Mouse (Mus musculus) kidney, adult 2 months (tissue): ENCODE results near the gene Bpifa6. TPM values are rescaled to one million over a fixed set of nuclear protein-coding genes. Genes with fewer than 3 reads are reported as not detected.
"Not testable (repeated sequence)": the region's sequence is repeated elsewhere in the genome, so short reads cannot be mapped to it uniquely, and the experiment has no call there.

Experiments
- DNase-seq: peaks from one replicate; pipeline ENCODE4 v3.0.0; 2021
- H3K27ac ChIP-seq: fragments of 200-500 bp; 2 replicates; pipeline ENCODE4 v1.5.1; 2012; ENCODE audit warnings: low read depth, low read length, control low read depth, inconsistent platforms; ENCODE audit not compliant: insufficient read depth
- H3K27me3 ChIP-seq: fragments of 200-500 bp; replicated peaks from 2 replicates; pipeline ENCODE4 v1.6.1; 2012; ENCODE audit warnings: mild to moderate bottlenecking, moderate library complexity, low read length, inconsistent platforms; ENCODE audit not compliant: control insufficient read depth, insufficient read depth
- H3K36me3 ChIP-seq: fragments of 200-500 bp; 2 replicates; pipeline ENCODE4 v1.6.1; 2012; ENCODE audit warnings: mild to moderate bottlenecking, moderate library complexity, low read length, inconsistent platforms; ENCODE audit not compliant: control insufficient read depth, insufficient read depth
- H3K4me1 ChIP-seq: fragments of 200-500 bp; 2 replicates; pipeline ENCODE4 v1.6.1; 2011; ENCODE audit warnings: low read length; ENCODE audit not compliant: control insufficient read depth, insufficient read depth
- H3K4me3 ChIP-seq: fragments of 200-500 bp; 2 replicates; pipeline ENCODE4 v1.5.1; 2011; ENCODE audit warnings: mild to moderate bottlenecking, low read depth, low read length, control low read depth; ENCODE audit not compliant: insufficient read depth
- CTCF ChIP-seq: fragments of 200-500 bp; conservative IDR thresholded peaks from 2 replicates; pipeline ENCODE4 v1.5.1; 2011; ENCODE audit warnings: low read depth, mild to moderate bottlenecking, control low read depth, low read length, moderate library complexity, mixed read lengths; ENCODE audit not compliant: insufficient read depth, insufficient read length
- POLR2A ChIP-seq: fragments of 200-500 bp; IDR thresholded peaks from one replicate; pipeline ENCODE4 v1.6.1; 2011; ENCODE audit warnings: low read depth, low read length, control low read depth
- WGBS: fragments of 180-500 bp; shearing (Covaris S2); methylation state at CpG from one replicate; pipeline ENCODE4 v1.1.7; 2018; 5-methylcytosine and 5-hydroxymethylcytosine counted together
- polyA plus RNA-seq: library from polyadenylated mRNA; depleted of rRNA; stranded (reverse); fragments of >200 nt; gene quantifications from 2 replicates; pipeline ENCODE4 v1.2.3, GENCODE M21; 2012

Gene Bpifa6
- polyA plus RNA-seq, 1 experiment, result not detected

DNA sequence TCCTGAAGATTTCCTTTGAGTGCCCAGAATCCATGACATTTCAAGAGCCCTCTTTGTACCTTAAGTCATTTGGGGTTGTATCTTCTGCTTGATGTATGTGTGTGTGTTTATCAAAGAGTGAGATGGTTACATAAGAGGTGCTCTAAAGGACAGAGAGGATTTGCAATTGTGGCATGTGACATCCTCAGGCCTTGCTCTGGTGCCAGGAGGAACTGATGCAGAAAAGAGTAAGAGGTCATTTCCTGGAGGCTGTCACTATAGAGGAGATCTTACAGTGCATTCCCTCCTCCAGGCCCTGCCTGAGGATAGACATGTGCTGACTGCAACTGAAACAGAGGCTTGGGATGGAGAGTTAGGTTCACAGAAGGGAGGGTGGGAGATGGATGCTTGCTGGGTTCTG is 26.3 kb downstream of the Bpifa6 start:
- Histone ChIP-seq H3K4me3 (no peak overlapping the region), H3K4me1 (no peaks in the 10 kb centered on the region), H3K27me3 (no peaks in the 10 kb centered on the region), H3K27ac (no peak overlapping the region), H3K36me3 (no peaks in the 10 kb centered on the region)
- peak; percentile 2 for DNase-seq
- no peak for TF ChIP-seq CTCF
- no peak for TF ChIP-seq POLR2A

DNA sequence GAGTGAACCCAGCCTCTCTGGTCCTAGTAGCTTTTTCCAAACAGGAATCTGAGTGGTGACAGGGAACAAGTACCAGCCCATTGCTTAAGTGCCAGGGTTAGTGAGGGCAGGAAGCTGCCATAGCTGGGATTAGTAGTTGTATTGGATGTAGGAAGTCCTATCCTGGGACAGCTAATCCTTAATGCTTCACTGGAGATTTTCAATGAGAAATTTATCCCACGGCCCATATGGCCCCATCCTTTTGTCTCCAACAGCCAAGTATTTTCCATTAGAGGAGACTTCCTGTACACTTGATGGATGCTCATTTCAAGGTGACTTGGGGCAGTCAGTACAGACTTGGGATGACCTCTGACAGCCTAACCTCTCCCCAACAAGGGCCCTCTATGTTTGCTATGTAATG is 29.7 kb downstream of the Bpifa6 start:
- Histone ChIP-seq H3K36me3 (no peaks in the 10 kb centered on the region), H3K4me1 (no peaks in the 10 kb centered on the region), H3K4me3 (no peak overlapping the region), H3K27me3 (no peaks in the 10 kb centered on the region), H3K27ac (no peak overlapping the region)
- TF ChIP-seq CTCF (no peak), POLR2A (no peak)
- WGBS, result 53% methylated on average over 1 of the region's 1 CpGs
- no peak for DNase-seq

DNA sequence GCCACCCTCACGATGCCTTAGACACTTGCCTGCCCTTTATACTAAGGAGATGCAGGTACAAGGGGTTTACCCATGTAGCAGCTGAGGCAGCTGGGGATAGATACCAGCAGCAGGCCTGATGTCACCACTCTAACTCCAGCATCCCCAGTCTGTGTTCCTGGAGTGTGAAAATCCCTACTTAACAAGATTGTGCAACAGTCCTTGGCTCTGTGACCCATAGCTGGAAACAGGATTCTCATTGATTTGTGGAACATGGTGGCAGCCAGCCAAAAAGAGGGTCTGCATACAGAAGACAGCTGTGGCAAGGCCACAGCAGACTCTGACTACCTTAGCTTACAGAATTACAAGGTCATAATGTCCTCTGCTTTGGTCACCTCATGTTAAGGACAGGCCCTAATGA is 30.3 kb downstream of the Bpifa6 start:
- WGBS, result 87% methylated on average over 1 of the region's 1 CpGs

DNA sequence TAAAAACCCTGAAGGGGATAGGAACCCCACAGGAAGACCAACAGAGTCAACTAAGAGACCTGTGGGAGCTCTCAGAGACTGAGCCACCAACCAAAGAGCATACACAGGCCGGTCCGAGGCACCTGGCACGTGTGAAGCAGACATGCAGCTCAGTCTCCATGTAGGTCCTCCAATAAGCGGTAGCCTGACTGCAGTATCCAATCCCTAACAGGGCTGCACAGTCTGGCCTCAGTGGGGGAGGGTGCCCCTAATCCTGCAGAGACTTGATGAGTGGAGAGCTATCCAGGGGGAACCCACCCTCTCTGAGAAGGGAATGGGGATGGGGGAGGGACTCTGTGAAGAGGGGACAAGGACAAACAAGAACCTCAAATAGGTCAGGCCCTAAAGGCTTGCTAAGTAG is 31.0 kb downstream of the Bpifa6 start:
- 92% methylated on average over 4 of the region's 4 CpGs for WGBS
- Histone ChIP-seq H3K27ac (no peak overlapping the region), H3K36me3 (no peaks in the 10 kb centered on the region), H3K4me3 (no peak overlapping the region), H3K27me3 (no peaks in the 10 kb centered on the region), H3K4me1 (no peaks in the 10 kb centered on the region)
- no peak for DNase-seq
- no peak for TF ChIP-seq CTCF
- TF ChIP-seq POLR2A, result no peak

More for the DNA sequence above, 30.3 kb downstream of the Bpifa6 start:
- no peak overlapping the region for H3K27ac ChIP-seq
- no peaks in the 10 kb centered on the region for H3K36me3 ChIP-seq
- DNase-seq, result no peak
- H3K4me1 ChIP-seq, result no peaks in the 10 kb centered on the region
- no peak overlapping the region for H3K4me3 ChIP-seq
- no peak for TF ChIP-seq CTCF
- H3K27me3 ChIP-seq, result no peaks in the 10 kb centered on the region

DNA sequence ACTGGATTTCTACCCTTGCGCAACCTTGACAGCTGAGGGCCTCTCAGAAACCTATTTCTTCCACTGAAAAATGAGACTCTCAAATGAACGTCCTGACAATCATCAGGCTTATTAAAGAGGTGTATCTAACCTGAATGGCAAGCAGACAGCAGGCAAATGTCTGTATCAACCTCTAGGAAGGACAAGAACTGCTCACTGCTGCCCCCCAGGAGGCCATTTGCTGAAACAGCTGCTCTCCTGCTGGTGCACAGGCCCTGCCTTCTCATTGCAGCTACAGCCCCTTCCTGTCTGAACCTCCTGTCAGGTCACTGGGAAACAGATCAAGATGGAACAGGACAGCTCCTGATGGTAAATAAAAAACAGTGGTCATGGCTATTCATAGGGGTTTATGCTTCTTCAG is 31.6 kb downstream of the Bpifa6 start:
- WGBS, result 88% methylated on average over 2 of the region's 2 CpGs
- Histone ChIP-seq H3K4me1 (no peaks in the 10 kb centered on the region), H3K27me3 (no peaks in the 10 kb centered on the region), H3K4me3 (no peak overlapping the region), H3K27ac (no peak overlapping the region), H3K36me3 (no peaks in the 10 kb centered on the region)
- no peak for DNase-seq
- no peak for TF ChIP-seq CTCF
- no peak for TF ChIP-seq POLR2A

DNA sequence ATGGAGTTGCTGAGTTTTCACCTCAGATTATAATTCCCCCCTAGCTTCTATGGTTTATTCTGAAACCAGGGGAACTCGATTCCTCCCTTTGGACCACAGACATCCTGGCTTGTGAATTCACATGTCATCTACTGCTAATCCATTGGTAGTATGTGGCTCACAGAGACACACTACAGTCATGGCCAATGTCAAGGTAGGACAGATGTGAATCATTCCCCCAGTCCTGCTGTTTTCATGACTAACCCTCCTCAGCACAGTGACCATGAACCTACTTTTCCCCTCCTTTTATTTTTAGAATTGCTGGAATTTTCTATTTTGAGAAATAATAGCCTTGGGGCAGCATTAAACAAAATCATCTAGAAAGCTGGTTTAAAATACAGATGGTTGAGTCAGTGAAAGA is 32.6 kb downstream of the Bpifa6 start:
- TF ChIP-seq CTCF (no peak), POLR2A (no peak)
- no peak for DNase-seq
- Histone ChIP-seq H3K4me3 (no peak overlapping the region), H3K36me3 (no peaks in the 10 kb centered on the region), H3K27me3 (no peaks in the 10 kb centered on the region), H3K4me1 (no peaks in the 10 kb centered on the region), H3K27ac (no peak overlapping the region)
- 71% methylated on average over 1 of the region's 1 CpGs for WGBS

DNA sequence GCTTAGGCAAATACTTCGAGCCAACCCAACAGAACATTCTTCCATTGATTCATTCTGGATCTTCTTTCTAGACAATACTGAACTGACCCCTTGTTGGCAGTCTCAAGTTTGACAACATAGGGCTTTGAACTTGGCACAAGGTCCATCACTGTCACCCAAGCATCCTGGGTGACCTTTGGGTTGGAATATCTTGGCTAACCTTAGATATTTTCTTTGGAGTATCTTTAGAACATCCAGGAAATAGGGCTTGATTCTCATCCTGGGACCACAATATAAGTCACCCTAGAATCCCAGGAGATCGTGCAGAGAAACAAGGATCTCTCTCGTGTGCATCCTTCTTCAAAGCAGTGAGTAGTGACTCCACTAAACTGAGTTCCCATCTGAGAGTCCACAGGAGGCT is 33.2 kb downstream of the Bpifa6 start, which contains the start of gene Bpifa2:
Gene Bpifa2, plus strand, starts transcription at position 301 of the 400 bp plus-strand sequence.
- H3K4me1 ChIP-seq, result no peaks in the 10 kb centered on the region
- H3K4me3 ChIP-seq, result no peak within 1 kb of the TSS
- TF ChIP-seq POLR2A (no peak), CTCF (no peak)
- DNase-seq, result no peak
- H3K36me3 ChIP-seq, result no peaks in the 10 kb centered on the region
- 84% methylated on average over 3 of the region's 3 CpGs for WGBS
- H3K27ac ChIP-seq, result no peak within 1 kb of the TSS
- H3K27me3 ChIP-seq, result no peaks in the 10 kb centered on the region

DNA sequence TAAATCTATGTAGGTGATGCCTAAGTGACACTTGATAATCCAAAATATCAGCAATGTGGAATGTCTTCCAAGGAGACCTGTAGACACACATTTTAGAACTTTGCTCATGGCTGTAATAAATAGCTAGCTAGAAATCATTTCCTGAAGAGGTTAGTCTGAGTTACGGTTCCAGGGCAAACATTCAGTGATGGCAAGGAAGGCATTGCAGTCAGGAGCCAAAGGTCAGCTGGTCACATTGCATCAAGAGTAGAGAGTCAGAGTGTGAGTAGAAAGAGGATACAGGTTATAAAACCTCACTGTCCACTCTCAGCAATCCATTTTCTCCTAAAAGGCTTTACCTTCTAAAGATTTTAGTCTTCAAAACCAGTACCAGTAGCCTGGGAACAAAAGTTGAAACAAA is 43.2 kb downstream of the Bpifa6 start:
- H3K27me3 ChIP-seq, result no peaks in the 10 kb centered on the region
- DNase-seq, result peak; percentile 80
- TF ChIP-seq CTCF, result no peak
- TF ChIP-seq POLR2A, result no peak
- WGBS, result 25% methylated on average over 1 of the region's 1 CpGs
- H3K27ac ChIP-seq, result no peak overlapping the region
- H3K4me1 ChIP-seq, result no peaks in the 10 kb centered on the region
- H3K36me3 ChIP-seq, result no peaks in the 10 kb centered on the region
- H3K4me3 ChIP-seq, result no peak overlapping the region

DNA sequence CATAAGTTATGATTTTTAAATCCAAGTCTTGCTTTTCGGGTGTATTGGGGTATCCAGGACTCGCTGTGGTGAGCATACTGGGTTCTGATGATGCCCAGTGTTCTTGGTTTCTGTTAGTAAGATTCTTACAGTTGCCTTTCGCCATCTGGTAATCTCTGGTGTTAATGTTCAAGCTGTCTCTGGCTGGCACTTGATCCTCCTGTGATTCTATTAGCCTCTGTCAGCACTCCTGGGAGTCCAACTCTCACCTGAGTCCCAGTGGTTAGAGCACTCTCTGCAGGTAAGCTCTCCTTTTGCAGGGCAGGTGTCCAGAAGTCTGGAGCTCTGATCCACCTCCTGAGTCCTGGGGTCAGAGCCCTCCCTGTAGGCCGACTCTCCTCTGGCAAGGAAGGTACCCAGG is 49.9 kb downstream of the Bpifa6 start:
- WGBS, result 84% methylated on average over 4 of the region's 4 CpGs
- peak; percentile 66 for DNase-seq

More for the DNA sequence above, 49.9 kb downstream of the Bpifa6 start:
- H3K4me3 ChIP-seq, H3K27ac ChIP-seq, H3K4me1 ChIP-seq, H3K36me3 ChIP-seq, H3K27me3 ChIP-seq: not testable (repeated sequence)
